Mouse (Mus musculus) right cerebral cortex, postnatal 4 days (tissue): ENCODE results near the gene Slc4a3.

Experiments used
- DNase-seq: peaks from one replicate; pipeline ENCODE4 v3.0.0-alpha.2; 2022

Slc4a3 gene

DNA sequence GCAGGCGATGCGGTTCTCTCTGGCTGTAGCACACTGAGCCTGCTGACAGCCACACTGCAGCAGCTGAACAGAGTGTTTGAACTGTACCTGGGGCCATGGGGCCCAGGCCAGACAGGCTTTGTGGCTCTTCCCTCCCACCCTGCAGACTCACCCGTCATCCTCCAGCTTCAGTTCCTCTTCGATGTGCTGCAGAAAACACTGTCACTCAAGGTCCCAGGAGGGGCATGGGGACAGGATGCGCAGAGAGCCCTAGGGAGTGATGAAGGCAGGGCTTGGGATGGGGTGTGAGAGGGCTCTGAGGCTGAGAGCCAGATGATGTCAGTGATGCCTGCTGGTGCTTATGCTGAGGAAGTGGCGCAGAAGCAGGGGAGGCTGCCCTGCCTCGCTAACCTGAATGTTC is 21.4 kb upstream of the Slc4a3 start:
- DNase-seq: no peak

- no peak for DNase-seq
These were observed 15.5 kb upstream of the Slc4a3 start for GRCm38 (mm10) chr1:75530546-75530945.

- no peak for DNase-seq
These were observed 13.5 kb upstream of the Slc4a3 start for GRCm38 (mm10) chr1:75532280-75533172.

DNA sequence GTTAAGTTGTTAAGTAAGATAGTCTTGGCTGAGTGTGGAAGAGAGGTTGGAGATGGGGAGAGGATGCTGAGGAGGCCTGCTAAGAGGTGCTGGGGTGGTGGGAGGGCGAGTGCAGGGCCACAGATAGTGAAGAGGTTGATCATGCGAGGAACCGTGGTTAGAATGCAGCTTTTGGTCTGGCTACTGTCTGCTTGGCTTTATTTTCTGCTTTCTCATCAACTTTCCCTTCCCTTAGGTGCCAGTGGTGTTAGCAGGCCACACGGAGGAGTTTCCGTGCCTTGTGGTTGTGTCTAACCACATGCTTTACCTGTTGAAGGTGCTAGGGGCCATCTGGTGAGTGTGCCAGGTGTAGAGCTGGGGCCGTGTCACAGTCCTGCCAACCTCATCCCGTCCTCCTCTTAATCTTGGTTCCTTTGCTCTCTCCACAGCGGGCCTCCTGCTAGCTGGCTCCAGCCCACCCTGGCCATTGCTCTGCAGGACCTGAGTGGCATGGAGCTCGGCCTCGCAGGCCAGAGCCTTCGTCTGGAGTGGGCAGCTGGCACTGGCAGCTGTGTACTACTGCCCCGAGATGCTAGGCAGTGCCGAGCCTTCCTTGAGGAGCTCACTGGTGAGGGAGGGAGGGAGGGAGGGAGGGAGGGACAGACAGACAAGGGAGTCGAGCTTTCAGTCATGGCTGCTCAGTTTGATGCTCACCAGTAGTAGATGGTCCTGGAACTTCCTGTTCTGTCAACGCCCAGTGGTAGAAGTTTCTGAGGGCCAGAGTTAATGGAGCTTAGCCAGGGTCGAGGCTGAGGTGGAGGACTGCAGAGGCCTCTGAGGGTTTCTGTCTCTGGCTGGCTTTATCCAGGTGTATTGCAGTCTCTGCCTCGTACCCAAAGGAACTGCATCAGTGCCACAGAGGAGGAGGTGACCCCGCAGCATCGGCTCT is 12.5 kb upstream of the Slc4a3 start:
- no peak for DNase-seq

- DNase-seq: no peak
These were observed 8.5 kb upstream of the Slc4a3 start for GRCm38 (mm10) chr1:75537587-75537986.

- DNase-seq: no peak
These were observed 7.4 kb upstream of the Slc4a3 start for GRCm38 (mm10) chr1:75538597-75539190.

DNA sequence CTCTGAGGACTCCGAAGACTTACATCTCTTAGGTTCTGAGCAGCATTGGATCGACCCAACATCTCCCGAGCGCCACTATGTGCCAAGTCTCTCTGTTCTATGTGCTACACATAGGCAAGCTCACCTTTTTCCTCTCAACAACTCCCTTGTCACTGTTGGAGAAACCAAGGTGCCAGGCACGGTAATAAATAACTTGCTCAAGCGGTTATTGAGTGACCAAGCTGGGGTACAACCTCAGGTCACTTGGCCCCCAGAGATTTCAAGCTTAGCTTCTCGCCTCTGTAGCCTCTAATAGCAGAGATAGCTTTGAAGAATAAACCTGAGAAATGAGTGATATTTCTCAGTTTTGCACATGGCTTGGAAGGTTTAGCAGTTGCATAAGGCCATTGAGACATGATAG is 4.6 kb upstream of the Slc4a3 start:
- DNase-seq: no peak

DNA sequence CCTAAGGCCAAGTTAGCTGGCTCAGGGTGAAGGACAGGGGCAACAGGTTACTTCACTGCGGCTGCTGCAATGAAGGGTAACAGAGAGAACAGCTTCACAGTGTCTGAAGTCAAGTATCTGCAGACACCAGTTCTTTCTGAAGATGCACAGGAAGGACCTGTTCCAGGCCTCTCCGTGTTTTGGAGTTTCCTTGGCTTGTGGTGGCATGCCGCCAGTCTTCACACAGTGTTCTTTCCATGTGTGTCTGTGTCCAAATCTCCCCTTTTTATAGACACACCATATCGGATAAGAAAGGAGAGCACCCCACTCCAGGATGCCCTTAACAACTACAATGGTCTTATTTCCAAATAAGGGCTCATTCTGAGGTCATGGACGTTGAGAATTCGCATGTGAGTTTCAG is 1.7 kb upstream of the Slc4a3 start:
- no peak for DNase-seq

DNA sequence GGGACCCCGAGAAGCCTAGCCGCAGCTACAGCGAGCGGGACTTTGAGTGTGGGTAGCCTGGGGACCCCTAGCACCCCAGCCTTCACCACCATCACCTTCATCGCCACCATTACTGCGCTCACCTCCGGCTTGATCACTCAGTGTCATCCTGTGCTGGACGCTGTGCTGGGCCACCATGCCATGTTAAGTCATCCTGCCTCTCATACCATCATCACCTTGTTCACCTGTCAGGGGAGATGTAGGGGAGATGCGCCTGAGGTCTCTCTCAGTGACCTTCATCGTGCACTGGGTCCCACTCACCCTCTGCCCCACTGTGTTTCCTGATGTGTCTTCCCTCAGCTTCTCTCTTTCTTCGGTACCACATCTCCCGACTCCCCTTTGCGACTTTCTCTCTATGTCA is 1.3 kb downstream of the Slc4a3 start:
- no peak for DNase-seq

DNA sequence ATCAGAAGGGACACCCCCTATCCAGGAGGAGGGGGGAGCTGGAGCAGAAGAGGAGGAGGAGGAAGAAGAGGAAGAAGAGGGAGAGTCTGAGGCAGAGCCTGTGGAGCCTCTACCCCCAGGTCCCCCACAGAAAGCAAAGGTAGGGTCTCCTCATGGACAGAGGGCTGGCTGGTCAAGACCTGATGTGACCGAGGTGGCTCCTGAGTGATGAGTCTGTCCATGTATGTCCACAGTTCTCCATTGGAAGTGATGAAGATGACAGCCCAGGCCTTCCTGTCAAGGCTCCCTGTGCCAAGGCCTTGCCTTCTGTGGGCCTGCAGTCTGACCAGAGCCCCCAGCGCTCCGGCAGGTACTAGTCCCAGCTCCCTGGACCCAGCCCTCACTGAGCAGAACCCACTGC is 2.0 kb downstream of the Slc4a3 start:
- no peak for DNase-seq

DNA sequence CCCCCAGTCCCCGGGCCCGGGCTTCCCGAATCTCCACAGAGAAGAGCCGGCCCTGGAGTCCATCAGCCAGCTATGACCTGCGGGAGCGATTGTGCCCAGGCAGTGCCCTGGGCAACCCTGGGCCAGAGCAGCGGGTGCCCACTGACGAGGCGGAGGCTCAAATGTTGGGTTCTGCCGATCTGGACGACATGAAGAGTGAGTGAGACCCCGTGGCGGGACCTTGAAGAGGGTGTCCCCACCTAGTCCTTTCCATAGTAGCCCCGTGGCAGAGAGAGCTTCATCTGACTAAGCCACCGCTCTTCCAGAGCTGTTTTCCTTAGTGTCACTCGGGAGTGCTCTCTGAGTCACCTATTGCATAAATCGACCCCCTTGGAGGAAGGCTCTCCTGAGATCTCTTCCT is 2.8 kb downstream of the Slc4a3 start:
- DNase-seq: no peak

DNA sequence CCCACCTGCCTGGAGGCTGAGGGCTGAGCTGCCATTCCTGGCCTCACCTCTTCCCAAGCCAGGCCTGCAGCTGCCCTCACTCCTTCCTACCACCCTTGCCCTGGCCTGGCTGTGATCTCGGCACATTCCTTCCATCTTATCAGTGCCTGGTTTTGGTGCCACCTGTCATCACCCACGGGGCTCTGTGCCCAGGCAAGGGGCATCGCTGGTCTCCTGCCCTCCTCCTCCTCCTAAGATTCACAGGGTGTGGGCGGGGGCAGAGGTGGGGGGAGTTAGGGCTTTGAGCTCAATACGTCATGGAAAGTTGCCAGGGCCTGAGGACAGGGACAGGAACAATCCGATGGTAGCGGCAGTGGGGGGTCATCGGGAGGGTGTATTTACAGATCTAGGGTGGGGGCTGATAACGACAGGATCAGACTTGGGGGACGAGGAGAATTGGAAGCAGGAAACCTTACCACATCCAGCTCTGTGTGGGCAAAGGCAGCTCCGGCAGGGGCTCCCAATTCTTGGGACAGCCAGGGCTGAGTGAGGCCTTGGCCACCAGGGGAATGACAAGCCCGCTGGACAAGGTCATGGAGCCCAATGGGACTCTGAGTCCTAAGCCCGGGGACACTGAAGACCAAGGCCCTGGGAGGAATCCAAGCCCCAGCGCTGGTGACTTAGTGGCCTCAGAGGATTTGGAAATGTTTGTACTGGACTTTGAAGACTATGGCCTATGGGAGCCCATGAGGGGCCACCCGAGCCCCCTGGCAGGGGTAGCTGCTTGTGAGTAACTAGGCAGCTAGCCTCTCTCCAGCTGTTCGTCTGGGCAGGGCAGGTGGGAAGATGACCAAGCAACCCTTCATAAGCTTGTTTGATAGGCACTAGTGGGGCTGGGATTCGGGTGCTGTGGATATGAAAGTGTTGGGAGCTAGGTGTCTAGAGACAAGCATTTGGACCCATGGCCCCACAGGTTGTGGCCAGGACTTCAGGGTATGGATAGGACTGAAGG is 3.5 kb downstream of the Slc4a3 start:
- no peak for DNase-seq

- no peak for DNase-seq
These were observed 4.5 kb downstream of the Slc4a3 start for GRCm38 (mm10) chr1:75550586-75550985.

DNA sequence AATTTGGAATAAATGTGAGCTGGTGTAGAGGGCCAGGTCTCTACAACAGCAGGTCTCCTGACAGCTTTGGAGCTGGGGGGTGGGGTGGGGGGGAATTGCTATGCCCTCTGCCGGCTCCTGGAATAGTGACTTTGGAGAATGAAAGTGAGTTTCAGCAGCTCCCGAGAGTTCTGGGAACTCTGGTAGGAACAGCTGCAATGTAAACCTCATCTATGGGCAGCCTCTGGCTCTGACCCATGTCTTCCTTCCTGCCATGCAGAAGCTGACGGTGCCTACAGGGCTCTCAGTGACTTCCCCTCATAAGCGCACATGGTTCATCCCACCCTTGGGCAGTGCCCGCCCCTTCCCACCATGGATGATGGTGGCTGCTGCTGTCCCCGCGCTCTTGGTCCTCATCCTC is 9.6 kb downstream of the Slc4a3 start:
- no peak for DNase-seq

GRCm38 (mm10) chr1:75556143-75556781 is 10.2 kb downstream of the Slc4a3 start:
- no peak for DNase-seq

- DNase-seq: no peak
These were observed 11.0 kb downstream of the Slc4a3 start for GRCm38 (mm10) chr1:75557041-75557440.

DNA sequence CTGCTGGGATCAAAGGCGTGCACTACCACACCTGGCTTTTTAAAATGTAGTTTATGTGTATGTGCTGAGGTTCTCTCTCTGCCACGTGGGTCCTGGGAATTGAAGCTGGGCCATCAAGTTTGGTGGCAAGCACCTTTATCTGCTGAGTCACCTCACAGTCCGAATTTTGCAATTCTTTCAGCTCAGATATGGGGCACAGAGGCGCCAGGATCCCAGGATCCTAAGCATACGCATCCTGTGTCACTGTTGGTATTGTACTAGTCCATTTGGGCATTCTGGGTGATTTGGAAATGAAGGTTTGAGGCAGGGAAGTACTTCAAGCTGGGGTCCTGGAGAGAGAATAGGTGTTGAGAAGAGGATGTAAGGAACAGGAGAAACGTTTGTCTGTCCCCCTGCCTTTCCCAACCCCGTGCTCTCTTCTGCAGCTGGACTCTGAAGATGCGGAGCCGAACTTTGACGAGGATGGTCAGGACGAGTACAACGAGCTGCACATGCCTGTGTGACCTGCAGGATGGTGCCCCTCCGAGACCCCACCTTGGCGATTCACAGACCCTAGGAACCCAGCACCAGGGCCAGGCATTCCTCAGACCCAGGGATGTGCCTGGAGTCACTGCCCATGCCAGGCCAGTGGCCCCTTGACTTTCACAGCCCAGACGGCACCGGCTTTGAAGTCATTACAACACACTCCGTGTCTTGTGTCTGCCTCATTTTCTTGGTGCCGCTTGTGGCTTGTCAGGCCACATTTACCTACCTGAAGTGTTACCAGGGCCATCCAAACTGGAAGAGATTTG is 12.5 kb downstream of the Slc4a3 start:
- no peak for DNase-seq

- peak; percentile 96 for DNase-seq
These were observed 13.3 kb downstream of the Slc4a3 start for GRCm38 (mm10) chr1:75559212-75559925.

DNA sequence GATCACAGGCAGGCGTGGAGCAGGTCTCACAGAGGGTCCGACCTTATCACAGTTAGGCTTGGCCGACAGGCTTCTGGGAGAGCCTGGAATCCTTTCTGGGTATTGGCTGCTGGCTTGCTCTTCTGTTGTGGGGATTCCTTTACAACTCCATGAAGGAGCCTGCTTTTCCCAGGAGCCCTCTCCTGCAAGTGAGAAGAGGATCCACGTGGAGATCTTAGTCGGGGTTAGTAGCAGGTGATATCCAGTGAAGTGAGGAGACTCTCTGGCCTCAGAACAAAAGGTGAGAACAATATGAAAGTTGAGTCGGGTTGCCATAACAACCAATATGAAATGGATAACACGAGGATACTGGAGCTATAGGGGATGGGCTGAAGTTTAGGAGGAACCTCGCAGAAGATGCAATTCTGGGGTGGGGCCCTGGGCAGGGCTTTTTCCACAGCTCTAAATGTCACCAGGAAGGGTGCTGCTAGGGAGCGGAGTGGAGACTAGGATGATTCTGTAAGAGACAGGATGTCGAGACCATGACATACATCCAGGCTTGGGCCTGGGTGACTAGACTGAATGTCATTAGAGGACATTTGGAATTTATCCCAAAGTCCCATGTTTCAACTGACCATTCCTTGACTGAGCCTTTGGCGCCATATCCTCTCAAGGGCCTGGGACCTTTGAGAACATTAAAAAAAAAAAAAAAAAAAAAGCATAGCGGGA is 14.3 kb downstream of the Slc4a3 start:
- no peak for DNase-seq
